Mouse (Mus musculus): ENCODE measurements around the gene Fbxo9.
A peak's percentile ranks its signal among the peaks of the same experiment; 100 is the strongest.
"Not testable (repeated sequence)": the region's sequence is repeated elsewhere in the genome, so short reads cannot be mapped to it uniquely, and the experiment has no call there.

Fbxo9 gene

GRCm38 (mm10) chr9:78107912-78108795, 711 bp downstream of the Fbxo9 start:
- DNase-seq (ENCODE audit: low spot score): peak; percentile 84

GRCm38 (mm10) chr9:78107582-78107911, 1.3 kb downstream of the Fbxo9 start:
- DNase-seq (ENCODE audit: low spot score): no peak

- peak; percentile 23 for DNase-seq (ENCODE audit: low spot score)
These were observed 2.0 kb downstream of the Fbxo9 start for GRCm38 (mm10) chr9:78106821-78107220.

GRCm38 (mm10) chr9:78105501-78105932, 3.3 kb downstream of the Fbxo9 start:
- peak; percentile 63 for DNase-seq (ENCODE audit: low spot score)

- DNase-seq (ENCODE audit: low spot score): peak; percentile 18
These were observed 3.9 kb downstream of the Fbxo9 start for GRCm38 (mm10) chr9:78104973-78105372.

- DNase-seq (ENCODE audit: low spot score): no peak
These were observed 4.8 kb downstream of the Fbxo9 start for GRCm38 (mm10) chr9:78103965-78104560.

- DNase-seq (ENCODE audit: low spot score): no peak
These were observed 7.4 kb downstream of the Fbxo9 start for GRCm38 (mm10) chr9:78101431-78101830.

GRCm38 (mm10) chr9:78100956-78101355, 7.9 kb downstream of the Fbxo9 start:
- DNase-seq (ENCODE audit: low spot score): no peak

GRCm38 (mm10) chr9:78096376-78096775, 12.5 kb downstream of the Fbxo9 start:
- DNase-seq (ENCODE audit: low spot score): no peak

- no peak for DNase-seq (ENCODE audit: low spot score)
These were observed 13.2 kb downstream of the Fbxo9 start for GRCm38 (mm10) chr9:78095686-78096085.

- no peak for DNase-seq (ENCODE audit: low spot score)
These were observed 18.3 kb downstream of the Fbxo9 start for GRCm38 (mm10) chr9:78090596-78090995.

- no peak for DNase-seq (ENCODE audit: low spot score)
These were observed 19.0 kb downstream of the Fbxo9 start for GRCm38 (mm10) chr9:78089906-78090305.

GRCm38 (mm10) chr9:78088971-78089370, 19.9 kb downstream of the Fbxo9 start:
- no peak for DNase-seq (ENCODE audit: low spot score)

GRCm38 (mm10) chr9:78088521-78088920, 20.3 kb downstream of the Fbxo9 start:
- no peak for DNase-seq (ENCODE audit: low spot score)

- no peak for DNase-seq (ENCODE audit: low spot score)
These were observed 21.1 kb downstream of the Fbxo9 start for GRCm38 (mm10) chr9:78087751-78088150.

GRCm38 (mm10) chr9:78085722-78086287, 23.1 kb downstream of the Fbxo9 start:
- no peak for DNase-seq (ENCODE audit: low spot score)

- no peak for DNase-seq (ENCODE audit: low spot score)
These were observed 24.5 kb downstream of the Fbxo9 start for GRCm38 (mm10) chr9:78084341-78084740.

- DNase-seq (ENCODE audit: low spot score): no peak
These were observed 27.0 kb downstream of the Fbxo9 start for GRCm38 (mm10) chr9:78081835-78082234.

GRCm38 (mm10) chr9:78078240-78078639, 30.6 kb downstream of the Fbxo9 start:
- no peak for DNase-seq (ENCODE audit: low spot score)

- DNase-seq (ENCODE audit: low spot score): no peak
These were observed 33.6 kb downstream of the Fbxo9 start for GRCm38 (mm10) chr9:78075256-78075655.

- no peak for DNase-seq (ENCODE audit: low spot score)
These were observed 35.0 kb downstream of the Fbxo9 start for GRCm38 (mm10) chr9:78073713-78074340.

- not testable (repeated sequence) for DNase-seq (ENCODE audit: low spot score)
These were observed 35.6 kb downstream of the Fbxo9 start for GRCm38 (mm10) chr9:78073291-78073690.

GRCm38 (mm10) chr9:78071626-78072025, 37.2 kb downstream of the Fbxo9 start:
- no peak for DNase-seq (ENCODE audit: low spot score)

Data from spleen, adult 12 weeks (tissue).